Mouse (Mus musculus) right cerebral cortex, postnatal 10 days (tissue): ENCODE measurements at regions not wholly inside any gene's neighbourhood (a gene's known extent, or its start where the extent isn't known, plus 50 kb on each side); places are given as distances from the start of the nearest gene placed in this dataset.

Source experiments
- DNase-seq, 2 experiments: peaks; one replicate each; pipeline ENCODE4 v3.0.0; 2021; ENCODE audit warnings: low spot score in 2 of 2

- DNase-seq, result no peak
Observed at GRCm38 (mm10) chr8:38723254-38723653, 1729.8 kb downstream of the AI429214 start.

- DNase-seq, result no peak
Observed at GRCm38 (mm10) chr8:38725257-38725656, 1731.9 kb downstream of the AI429214 start.

- DNase-seq, result no peak
Observed at GRCm38 (mm10) chr8:38747134-38747533, 1753.7 kb downstream of the AI429214 start.

GRCm38 (mm10) chr8:38766626-38767226, 1773.3 kb downstream of the AI429214 start:
- DNase-seq, result no peak

GRCm38 (mm10) chr8:38812482-38812881, 1819.1 kb downstream of the AI429214 start:
- DNase-seq, result no peak

- peak; percentile 31 to 63 for DNase-seq
Observed at GRCm38 (mm10) chr8:38818163-38818562, 1824.8 kb downstream of the AI429214 start.

GRCm38 (mm10) chr8:38861436-38861835, 1813.4 kb upstream of the Adam24 start:
- no peak for DNase-seq

- no peak for DNase-seq
Observed at GRCm38 (mm10) chr8:38867370-38867769, 1807.5 kb upstream of the Adam24 start.
